Mouse (Mus musculus) CD4-positive, CD25-positive, alpha-beta regulatory T cell, adult 4 months (primary cell): ENCODE measurements around the gene Lonrf2. TPM values are rescaled to one million over a fixed set of nuclear protein-coding genes. Genes with fewer than 3 reads are reported as not detected.

Source experiments
- ATAC-seq: one replicate; pipeline ENCODE4 v1.8.0; 2017
- polyA plus RNA-seq, 2 experiments: library from polyadenylated mRNA; unstranded; fragments of 100-300 nt; shearing (Covaris generic); gene quantifications; one replicate each; pipeline ENCODE4 v1.2.1; 2017

The Lonrf2 gene
- polyA plus RNA-seq, result not detected

DNA sequence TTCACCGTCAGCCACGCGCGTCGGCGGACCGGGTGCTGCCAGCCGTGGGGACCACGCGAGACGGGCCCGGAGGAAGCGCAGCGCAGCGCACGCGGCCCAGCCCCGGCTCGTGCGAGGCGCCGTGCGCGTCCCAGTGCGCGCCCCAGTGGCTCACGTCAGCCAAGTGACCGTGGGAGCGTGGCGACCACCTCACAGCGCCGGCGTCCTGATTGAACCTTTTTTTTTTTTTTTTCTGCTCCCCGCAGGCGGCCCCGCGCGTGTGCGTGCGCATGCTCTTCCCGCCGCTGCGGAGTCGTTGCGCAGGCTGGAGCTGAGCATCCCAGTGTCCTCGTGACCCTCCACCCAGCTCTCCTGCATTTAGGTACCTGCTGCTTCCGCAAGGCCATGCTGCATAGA is at the start of gene Lonrf2:
Lonrf2 (minus strand) TSS at position 235 of the 396 bp plus-strand sequence.
- no peak for ATAC-seq

DNA sequence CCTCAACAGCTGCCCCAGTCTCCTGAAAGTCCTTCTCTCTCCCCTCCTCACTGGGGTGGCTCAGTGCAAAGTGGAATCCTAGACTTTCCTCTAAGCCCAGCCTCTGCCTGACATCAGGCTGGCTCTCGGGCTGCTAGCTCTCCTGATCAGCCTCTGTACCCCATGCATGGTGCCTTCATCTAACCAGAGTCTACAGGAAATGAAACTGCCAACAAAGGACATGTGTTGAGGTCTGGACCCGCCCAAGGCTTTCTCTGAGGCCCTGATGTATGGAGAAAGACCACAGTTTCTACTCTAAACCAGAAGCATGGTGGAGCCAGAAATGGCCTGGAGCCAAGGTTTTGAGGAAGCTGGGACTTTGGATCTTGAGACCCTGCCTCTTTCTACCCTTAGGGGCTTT is 49.4 kb upstream of the Lonrf2 start:
- peak; percentile 67 for ATAC-seq

DNA sequence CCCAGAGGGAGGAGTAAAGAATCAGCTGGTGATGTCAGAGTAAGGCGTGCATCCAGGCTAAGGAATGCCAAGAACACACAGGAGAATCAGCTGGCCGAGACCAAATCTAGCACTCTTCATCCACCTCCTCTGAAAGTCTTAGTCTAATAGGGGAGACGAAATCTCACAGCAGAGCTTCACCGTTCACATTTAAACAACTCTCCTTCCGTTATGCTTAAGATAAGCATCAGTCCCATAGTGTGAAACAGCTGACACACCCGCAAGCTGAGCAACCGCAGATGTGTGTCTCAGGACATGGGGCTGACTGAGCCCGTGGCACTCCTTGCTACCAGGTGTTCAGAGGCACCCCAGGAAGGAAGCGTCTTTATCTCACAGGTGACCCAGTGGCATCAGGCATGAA is 47.3 kb upstream of the Lonrf2 start:
- peak; percentile 85 for ATAC-seq

DNA sequence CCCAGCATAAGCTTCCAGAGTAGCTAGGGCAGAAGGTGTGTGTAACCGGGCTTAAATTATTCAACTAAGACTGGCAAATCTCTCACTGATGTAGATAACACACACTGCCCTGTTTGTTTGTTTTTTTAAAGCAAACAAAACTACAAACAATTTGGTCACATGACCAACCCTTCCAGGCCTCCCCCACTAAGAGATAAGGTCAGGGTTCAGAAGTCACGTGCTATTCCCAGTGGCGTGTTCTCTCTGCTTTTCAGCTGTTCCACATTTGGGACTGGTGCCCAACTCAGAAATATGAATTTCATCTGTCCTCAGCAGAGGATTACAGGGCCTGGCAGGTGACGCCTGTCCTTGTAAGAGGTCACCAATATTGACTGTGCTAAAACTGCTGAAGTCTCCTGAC is 46.2 kb upstream of the Lonrf2 start:
- no peak for ATAC-seq

DNA sequence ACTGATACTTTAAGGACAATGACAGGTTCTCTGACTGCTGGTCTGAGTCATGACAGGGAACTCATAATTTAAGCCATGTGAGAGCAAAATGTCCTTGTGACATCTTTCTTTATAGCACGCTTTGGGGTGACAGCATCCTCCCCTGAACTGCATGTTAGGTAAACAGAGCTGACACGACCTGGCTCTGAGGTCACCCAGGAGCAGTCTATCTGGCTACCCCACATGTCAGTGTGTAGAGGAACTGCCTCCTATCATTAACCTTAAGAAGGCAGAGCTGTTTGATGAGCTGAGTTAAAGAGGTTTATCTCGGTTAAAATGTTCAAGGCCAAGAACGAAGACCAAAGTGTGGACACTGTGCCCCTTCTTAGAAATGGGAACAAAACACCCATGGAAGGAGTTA is 44.9 kb upstream of the Lonrf2 start:
- no peak for ATAC-seq

DNA sequence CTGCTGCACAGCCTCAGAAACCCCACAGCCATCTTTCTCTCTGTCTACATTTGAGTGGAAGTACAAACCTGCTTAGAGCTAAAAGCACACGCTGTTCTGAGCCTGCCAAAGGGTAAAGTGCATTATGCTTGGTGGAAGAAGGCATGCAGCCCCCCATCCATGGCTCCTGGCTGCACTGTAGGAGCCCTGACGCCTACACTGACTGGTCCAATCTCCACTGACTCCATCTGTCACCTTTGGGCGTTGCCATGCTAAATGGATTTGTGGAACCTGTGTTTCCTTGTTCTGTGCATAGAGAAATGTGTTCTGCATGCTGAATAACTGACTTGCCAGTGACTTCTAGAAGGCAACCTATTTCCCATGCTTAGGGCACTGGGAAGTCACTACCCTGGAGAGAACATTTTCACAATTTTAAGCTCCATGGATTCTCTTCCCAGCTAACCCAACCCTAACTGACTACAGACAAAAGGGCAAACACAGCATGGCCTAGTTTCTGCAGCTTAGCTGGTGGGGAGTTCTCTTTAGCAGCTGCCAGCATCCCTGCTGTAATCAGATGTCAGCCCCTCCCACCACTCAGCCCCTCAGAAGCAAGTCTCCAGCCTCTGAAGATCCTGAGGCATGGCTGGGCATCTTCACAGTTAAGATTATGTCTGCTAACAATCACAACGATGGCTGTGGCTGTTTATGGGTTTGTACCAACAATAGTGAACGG is 40.3 kb upstream of the Lonrf2 start:
- ATAC-seq, result no peak

DNA sequence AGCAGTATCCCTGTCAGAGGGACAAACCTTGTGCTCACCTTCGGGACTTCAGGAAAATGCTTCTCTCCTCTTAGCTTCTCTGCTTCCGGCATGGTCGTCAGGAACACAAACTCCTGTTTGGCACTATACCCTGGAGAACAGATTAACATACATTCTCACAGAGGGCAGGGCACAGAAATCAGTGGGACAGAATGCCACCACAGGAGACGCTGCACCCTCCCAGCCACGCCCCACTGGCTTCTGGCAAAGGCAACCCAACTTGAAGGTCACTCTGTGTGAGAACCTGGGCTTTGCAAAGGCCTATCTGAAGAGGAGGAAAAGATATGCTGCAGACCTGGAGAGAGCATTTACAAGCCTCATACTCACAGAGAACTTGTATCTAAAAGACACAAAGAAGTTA is 37.4 kb upstream of the Lonrf2 start:
- no peak for ATAC-seq

DNA sequence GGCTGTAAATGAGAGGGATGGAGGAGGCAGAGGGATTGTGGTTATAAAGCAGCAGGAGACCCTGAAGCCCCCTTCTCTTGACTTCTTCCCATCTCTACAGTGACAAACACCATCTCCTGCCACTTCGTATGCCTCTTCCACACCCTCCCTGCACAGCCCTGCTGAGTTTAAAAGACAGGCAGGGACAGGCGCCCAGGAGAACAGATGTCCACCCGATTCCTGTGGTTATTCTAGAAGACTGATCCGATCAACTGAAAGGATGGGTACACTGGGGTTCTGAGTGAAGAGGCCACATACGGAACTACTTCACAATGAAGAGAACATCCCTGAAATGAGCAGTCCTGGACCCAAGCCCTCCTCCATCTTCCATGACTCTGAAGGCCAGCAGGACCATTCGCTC is 35.3 kb upstream of the Lonrf2 start:
- no peak for ATAC-seq

DNA sequence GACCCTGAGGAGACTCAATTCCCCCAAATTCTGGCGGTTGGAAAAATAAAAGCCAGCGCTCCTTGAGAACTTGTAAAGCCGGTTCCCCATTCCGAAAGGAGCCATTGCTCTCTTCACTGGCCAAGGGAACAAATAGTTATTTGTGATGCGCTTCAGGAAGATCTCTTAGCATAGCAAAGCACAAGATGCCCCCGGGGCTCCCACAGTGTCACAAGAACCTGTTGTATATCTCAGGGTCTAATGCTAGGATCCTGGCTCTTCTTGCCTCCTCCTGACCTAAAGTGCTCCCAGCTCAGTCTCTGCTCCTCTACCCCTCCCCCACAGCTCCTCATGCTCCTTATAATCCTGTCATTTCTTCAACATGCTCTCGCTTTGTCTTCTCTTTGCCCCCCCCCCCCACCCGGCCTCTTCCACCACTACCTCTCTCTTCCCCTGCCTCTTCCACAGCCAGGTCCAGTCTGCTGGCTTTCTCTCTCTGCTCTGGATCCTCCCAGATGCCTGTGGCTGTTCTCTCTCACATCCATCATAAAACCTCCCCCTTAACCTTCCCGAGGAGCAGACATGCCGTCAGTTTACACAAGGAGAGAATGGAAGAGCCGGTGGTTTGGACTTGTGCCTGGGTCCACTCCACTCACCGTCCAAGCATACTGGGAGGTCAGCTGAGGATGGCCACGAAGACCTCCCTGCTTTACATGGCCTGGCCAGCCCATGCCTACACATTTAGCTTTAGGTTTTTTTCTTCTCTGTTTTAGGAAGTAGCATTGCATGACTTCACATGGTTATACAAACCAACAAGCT is 33.1 kb upstream of the Lonrf2 start:
- ATAC-seq, result no peak

DNA sequence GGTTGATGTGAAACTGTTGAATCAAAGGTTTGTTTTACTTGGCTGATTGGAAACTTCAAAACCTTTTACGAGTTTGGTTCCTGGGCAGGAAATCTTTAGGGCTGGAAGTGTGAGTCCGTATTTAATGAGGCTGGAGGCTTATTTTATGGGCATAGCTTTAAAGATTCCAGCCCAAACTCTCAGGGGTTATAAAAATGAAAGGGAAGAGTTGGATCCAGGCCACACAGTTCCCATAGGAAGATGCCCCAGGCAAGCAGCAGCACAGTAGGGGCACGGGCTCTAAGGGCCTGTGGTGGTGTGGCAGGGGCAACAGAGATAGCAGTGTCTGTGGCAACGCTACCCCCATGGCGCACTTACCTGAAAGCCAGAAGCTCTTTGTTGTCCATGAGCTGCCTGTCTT is 29.7 kb upstream of the Lonrf2 start:
- no peak for ATAC-seq

DNA sequence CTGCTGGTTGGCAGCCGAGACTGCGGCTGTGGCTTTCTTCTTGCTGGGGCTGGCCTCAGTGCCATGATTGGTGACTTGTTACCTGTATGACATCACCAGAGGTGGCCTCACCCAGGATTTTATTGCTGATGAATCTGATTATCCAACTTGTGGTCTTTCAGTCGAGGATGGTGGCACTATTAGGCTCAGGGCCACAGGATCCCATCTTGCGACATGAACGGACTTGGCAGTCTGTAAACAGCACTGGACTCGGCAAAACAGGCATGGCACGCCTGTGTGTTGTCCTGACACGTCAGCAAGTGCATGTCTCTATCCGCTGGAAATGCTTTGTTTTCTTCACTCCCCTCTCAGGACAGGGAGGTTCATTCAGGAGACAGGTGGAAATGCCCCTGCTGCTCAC is 27.8 kb upstream of the Lonrf2 start:
- ATAC-seq, result no peak

DNA sequence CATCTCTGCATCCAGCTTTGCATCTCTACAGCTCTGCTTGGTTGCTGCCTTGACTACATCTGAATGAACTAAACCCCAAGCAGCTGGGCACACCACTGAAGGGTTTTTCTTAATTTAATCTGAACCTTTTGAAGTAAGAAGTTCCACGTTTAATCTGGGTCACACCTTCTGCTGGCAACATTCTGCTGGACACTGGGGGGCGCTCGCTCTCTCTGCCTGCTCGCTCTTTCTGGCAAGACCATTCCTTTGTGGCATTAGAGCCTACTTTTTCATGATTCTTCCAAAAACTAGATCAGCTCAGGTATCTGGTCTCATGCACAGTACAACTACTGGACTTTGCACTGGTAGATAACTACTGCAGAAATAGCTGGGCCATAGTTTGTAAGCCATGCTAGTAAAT is 25.7 kb upstream of the Lonrf2 start:
- ATAC-seq, result no peak

DNA sequence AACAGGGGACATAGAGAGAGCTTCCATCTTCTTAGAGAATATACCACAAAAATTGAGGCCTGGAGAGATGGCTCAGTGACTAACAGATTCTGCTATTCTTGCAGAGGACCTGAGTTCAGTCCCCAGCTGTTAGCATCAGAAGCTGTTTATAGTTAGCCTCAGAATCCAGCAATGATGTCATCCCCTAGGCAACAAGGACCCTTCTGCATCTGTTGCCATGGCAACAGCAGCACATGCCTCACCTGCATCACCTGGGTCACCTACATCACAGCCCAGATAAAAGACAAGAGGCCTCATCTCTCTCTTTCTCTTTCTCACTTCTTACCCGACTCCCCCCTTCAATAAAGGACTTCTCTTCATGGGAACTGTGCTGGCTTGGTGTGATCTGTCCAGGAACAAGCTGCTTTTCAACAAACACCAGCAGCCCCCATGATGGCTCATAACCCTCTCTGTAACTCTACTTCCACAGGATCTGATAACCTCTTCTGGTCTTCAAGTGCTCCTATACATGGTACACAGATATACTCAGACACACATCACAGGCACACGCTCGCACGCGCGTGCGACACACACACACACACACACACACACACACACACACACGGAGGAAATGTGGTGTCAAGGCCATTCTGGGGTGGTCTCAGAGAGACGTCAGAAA is 24.5 kb upstream of the Lonrf2 start:
- ATAC-seq, result no peak

DNA sequence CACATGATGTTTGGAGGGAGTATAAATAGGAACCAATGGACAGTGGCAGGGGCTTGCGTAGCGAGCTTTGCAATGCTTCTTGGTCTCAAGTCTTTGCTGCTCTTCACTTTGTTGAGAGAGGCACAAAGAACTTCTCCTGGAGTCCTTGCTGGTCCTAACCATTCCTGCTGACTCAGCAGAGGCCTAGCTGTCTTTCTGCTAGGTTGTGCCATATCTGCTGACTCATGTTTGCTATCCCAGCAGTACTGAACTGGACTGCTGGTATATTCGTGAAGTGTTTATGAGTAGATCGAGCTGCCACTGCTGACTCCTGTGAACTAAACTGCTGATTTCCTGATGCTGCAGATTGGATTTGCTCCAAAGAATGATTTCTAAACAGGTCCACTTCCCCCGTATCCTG is 23.7 kb upstream of the Lonrf2 start:
- no peak for ATAC-seq

DNA sequence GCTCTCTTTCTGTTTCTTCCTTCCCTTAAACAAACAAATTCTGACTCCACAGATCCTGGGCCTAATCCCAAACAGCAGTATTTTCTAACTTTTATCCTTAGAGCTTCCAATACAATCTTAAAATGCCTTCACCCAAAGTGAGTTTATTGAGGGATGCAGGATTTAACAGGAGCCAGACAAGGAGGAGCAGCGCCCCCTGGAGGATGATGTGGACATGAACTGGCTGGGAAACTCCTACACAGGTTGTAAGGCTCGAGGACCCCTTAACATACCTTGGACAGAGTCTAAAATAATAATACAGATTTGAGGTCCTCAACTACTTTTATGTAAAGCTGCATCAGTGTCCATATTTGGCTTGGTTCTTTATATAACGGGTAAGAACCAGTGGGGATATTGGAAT is 19.7 kb upstream of the Lonrf2 start:
- no peak for ATAC-seq

DNA sequence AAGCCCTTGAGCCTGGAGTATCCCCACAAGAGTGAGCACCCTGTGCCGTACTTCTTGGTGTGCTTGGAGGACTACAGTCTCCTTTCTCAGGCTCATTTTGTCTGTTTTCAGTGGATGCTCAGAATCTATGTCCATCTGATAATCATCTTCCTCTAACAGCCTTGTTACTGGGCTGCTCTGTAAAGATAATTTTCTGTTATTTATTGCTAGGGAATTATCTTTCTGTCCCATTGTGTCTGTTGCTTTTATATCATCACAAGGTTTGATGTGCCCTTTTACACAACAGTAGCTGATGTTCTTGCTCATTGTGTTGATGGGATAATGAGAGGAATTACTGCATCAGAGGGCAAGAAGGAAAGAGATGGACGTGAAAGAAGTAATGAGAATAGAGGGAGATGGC is 15.7 kb upstream of the Lonrf2 start:
- ATAC-seq, result no peak

DNA sequence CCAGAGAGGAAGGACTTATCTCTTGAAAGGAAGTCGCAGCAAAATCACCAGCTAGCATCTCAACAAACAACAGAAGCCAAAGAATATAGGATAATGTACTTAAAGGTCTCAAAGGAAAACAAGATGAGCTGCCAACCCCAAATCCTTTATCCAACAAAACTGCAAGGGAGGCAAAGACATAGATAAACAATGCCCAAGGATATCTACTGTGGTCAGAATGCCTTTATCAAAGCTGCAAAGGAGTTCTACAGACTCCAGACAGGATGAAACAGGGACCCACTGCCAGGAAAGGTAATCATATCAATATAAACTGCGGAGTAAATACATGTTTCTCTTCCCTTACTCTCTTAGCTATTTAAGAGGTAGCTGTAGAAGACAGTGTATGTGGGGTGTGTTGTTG is 14.1 kb upstream of the Lonrf2 start:
- ATAC-seq, result no peak

DNA sequence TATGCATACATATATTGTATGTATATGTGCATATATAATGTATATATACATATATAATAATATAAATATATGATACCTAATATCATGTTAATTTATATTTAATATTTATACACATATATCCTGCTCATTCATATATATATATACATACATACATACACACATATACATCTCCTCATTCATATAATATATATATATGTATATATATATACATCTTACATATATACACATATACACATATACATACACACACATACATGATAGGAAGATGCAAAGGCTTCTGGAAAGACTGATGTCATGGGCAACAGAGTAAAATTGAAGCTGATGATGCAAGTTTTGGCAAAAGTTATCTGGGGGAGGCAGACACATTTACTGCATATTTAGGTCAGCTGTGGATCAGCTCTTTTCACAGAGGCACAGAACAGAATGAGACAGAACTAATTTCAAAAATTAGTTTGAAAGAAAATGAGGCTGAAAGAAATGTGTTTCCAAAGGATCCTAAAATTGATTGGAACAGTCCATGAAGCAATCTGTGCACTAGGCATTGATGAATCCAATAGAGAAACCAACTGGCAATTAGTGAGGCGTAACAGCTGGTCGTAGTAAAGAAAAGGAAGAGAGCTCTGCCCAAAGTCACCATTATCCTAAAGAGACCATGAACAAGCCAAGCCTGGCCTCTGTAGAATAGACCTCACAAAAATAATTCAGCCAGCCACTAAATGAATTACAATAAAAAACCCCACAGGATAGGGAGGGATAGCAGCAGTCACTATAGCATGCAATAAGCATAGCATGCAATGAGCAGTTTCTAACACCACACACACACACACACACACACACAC is 12.2 kb upstream of the Lonrf2 start:
- ATAC-seq, result no peak

DNA sequence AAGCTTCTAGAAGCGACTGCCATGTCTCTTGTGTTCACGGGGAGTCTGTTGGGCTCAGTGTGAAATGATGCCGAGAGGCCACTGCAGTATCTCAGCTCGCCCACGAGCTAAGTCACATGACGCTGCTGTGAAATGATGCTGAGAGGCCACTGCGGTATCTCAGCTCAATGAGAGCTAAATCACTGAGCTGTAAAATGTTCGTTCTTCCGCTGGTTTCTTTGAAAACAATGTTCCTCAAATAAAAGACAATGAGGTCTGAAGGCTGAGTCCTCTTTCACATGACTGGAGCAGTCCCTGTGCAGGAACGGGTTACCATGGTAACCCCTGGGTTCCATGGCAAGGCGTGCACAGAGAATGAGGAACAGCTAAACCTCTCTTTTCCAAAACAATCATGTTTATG is 11.5 kb upstream of the Lonrf2 start:
- ATAC-seq, result no peak

DNA sequence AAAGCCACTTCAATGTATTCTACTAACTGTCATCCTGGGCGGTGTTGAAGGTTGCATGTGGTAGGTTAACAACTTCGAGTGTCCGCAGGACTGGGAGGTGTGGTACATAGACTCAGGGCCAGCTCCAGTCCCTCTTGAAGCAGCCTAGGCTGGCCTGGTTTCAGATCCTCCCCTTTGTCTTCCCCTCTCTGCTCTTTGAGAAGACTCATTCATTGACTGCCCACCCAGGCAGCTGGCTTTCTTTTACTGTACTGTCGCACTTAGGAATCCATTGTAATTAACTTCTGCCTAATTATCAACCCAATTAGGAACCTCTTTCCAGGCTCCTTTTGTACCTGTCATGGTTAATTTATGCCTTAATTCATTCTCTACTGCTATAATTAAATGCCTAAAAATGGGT is 6.8 kb upstream of the Lonrf2 start:
- no peak for ATAC-seq

DNA sequence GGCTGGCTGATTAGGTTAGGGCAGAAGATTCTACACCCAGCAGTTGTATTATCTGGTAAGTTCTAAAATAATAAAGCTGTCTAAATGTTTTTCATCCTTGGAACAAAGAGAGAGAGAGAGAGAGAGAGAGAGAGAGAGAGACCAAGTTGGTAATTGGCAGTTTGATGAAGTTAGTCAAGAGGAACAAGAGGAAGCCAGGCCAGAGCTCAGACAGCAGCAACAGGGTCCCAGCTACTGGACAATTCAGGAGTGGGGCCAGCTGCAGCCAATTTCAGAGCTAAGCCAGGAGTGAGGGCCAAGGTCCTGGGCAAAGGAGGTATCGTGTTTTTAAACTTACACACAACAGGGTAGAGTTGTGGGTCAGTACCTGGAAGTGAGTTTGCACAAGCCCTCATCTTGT is 6.3 kb upstream of the Lonrf2 start:
- ATAC-seq, result no peak

DNA sequence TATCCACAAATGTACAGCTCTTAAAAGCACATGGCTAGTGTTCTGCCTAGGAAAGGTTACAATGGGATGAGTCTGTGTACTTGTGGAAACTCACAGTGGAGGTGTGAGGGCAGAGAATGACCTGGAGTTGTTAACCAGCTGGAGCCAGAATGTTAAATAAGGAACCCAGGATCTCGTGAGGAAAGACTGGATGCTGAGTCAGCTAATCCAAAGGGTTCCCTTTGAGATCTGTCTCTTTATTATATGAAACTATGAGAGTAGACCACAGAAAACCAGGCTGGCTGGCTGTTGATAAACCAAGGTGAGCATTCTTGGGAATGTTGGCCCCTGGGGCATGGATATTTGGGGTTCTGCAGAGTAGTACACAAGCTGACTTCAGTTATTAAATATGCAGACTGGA is 3.4 kb upstream of the Lonrf2 start:
- ATAC-seq, result no peak
